Mouse (Mus musculus) C2C12 (cell line): Measurements from ENCODE around the gene Zc3h12a. TPM values are rescaled to one million over a fixed set of nuclear protein-coding genes. Genes with fewer than 3 reads are reported as not detected.

Experiments
- H3K27me3 ChIP-seq: one replicate; pipeline ENCODE4 v1.6.1; 2011; ENCODE audit not compliant: control insufficient read depth, insufficient read depth, insufficient read length
- H3K36me3 ChIP-seq: one replicate; pipeline ENCODE4 v1.6.1; 2011; ENCODE audit not compliant: control insufficient read depth, insufficient read depth
- H3K4me3 ChIP-seq: one replicate; pipeline ENCODE4 v1.5.1; 2011; ENCODE audit warnings: mild to moderate bottlenecking, control low read depth; ENCODE audit not compliant: poor library complexity, insufficient read depth, severe bottlenecking
- H3K79me2 ChIP-seq: one replicate; pipeline ENCODE4 v1.6.1; 2011; ENCODE audit not compliant: control insufficient read depth, insufficient read depth
- H3K79me3 ChIP-seq: one replicate; pipeline ENCODE4 v1.6.1; 2011; ENCODE audit warnings: low read depth, control low read depth
- H3ac ChIP-seq: one replicate; pipeline ENCODE3; 2011; ENCODE audit warnings: low read depth; ENCODE audit not compliant: control insufficient read depth, insufficient read length
- CEBPB ChIP-seq: IDR thresholded peaks from one replicate; pipeline ENCODE4 v1.6.1; 2011; ENCODE audit warnings: low read depth, mild to moderate bottlenecking, control low read depth, moderate library complexity
- CTCF ChIP-seq: IDR thresholded peaks from one replicate; pipeline ENCODE4 v1.5.1; 2011; ENCODE audit not compliant: control insufficient read depth, insufficient read depth, insufficient read length
- FOSL1 ChIP-seq: IDR thresholded peaks from one replicate; pipeline ENCODE4 v1.8.0; 2011; ENCODE audit warnings: mild to moderate bottlenecking, low read length; ENCODE audit not compliant: poor library complexity, insufficient read depth, severe bottlenecking
- MAX ChIP-seq: IDR thresholded peaks from one replicate; pipeline ENCODE4 v1.6.1; 2011; ENCODE audit warnings: mild to moderate bottlenecking, control low read depth
- MYOD1 ChIP-seq: IDR thresholded peaks from one replicate; pipeline ENCODE4 v1.6.1; 2011; ENCODE audit warnings: low read depth; ENCODE audit not compliant: control insufficient read depth, insufficient read length
- MYOG ChIP-seq: IDR thresholded peaks from one replicate; pipeline ENCODE4 v1.6.1; 2011; ENCODE audit not compliant: control insufficient read depth, insufficient read length; ENCODE audit errors: extremely low read depth
- USF1 ChIP-seq: IDR thresholded peaks from one replicate; pipeline ENCODE4 v1.6.1; 2011; ENCODE audit warnings: low read depth, mild to moderate bottlenecking, control low read depth, moderate library complexity
- long read RNA-seq, 2 experiments: library from polyadenylated mRNA; unstranded; transcript quantifications; one replicate each; pipeline ENCODE4 v2.0.0; 2019 to 2020
- polyA plus RNA-seq: library from polyadenylated mRNA; unstranded; fragments of >200 nt; fragmentation: generic; extraction: Trizol; gene quantifications from one replicate; pipeline ENCODE4 v1.2.1, GENCODE M21; 2012; ENCODE audit warnings: missing spikeins

Gene Zc3h12a
- 6.7 TPM for polyA plus RNA-seq
- long read RNA-seq, experiment 1, partial matches to known transcripts = 1 of 1 reads
- long read RNA-seq, experiment 1, other reads (novel, unspliced or antisense) = 0 of 1 reads
- long read RNA-seq, experiment 2, partial matches to known transcripts = 0 of 3 reads
- long read RNA-seq, experiment 2, other reads (novel, unspliced or antisense) = 0 of 3 reads

GRCm38 (mm10) chr4:125127305-125128084, at the start of gene Zc3h12a:
Gene Zc3h12a (minus strand): TSS chr4:125127840.
- TF ChIP-seq MAX (no peak), USF1 (no peak), MYOG (no peak), MYOD1 (no peak), CEBPB (no peak), FOSL1 (no peak), CTCF (no peak)
- H3K4me3 ChIP-seq = peak within 1 kb of the TSS; percentile 72
- H3K36me3 ChIP-seq = peaks cover 14% of the 10 kb centered on the region
- H3K79me2 ChIP-seq = peaks cover 42% of the 10 kb centered on the region
- peaks cover 31% of the 10 kb centered on the region for H3K79me3 ChIP-seq
- peak within 1 kb of the TSS; percentile 91 for H3ac ChIP-seq
- no peaks in the 10 kb centered on the region for H3K27me3 ChIP-seq

- Histone ChIP-seq H3ac (no peak overlapping the region), H3K27me3 (no peaks in the 10 kb centered on the region), H3K36me3 (no peaks in the 10 kb centered on the region), H3K4me3 (no peak overlapping the region), H3K79me2 (no peaks in the 10 kb centered on the region), H3K79me3 (no peaks in the 10 kb centered on the region)
- no peak for TF ChIP-seq CEBPB
- TF ChIP-seq MAX = no peak
- no peak for TF ChIP-seq FOSL1
- TF ChIP-seq USF1 = no peak
- TF ChIP-seq MYOG = no peak
- peak; percentile 98 for TF ChIP-seq MYOD1
- no peak for TF ChIP-seq CTCF
Observed at GRCm38 (mm10) chr4:125176639-125177165, 49.1 kb upstream of the Zc3h12a start.

- Histone ChIP-seq H3K79me3 (no peaks in the 10 kb centered on the region), H3ac (no peak overlapping the region), H3K4me3 (no peak overlapping the region), H3K27me3 (no peaks in the 10 kb centered on the region), H3K36me3 (no peaks in the 10 kb centered on the region), H3K79me2 (no peaks in the 10 kb centered on the region)
- no peak for TF ChIP-seq MAX
- no peak for TF ChIP-seq CTCF
- TF ChIP-seq FOSL1 = no peak
- TF ChIP-seq MYOG = no peak
- TF ChIP-seq USF1 = no peak
- no peak for TF ChIP-seq CEBPB
- no peak for TF ChIP-seq MYOD1
Observed at GRCm38 (mm10) chr4:125176190-125176589, 48.5 kb upstream of the Zc3h12a start.

DNA sequence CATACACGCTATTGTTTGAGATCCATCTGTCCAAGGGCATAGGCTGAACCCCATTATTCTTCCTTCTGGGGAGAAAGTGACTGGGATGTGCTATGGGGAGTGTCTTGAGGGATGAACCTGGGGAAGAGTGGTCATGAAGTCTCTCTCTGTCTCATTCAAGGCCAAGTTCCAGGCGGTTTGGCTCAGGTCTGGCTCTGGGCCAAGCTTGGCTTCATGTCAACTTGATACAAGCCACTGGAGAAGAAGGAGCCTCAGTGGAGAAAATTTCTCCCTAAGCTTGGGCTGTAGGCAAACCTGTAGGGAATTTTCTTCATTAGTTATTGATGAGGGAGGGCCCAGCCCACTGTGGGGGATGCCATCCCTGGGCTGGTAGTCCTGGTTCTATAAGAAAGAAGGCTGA, 48.0 kb upstream of the Zc3h12a start:
- no peak for TF ChIP-seq FOSL1
- TF ChIP-seq CTCF = no peak
- no peak for TF ChIP-seq MYOG
- TF ChIP-seq CEBPB = no peak
- no peak for TF ChIP-seq MAX
- TF ChIP-seq MYOD1 = no peak
- no peak for TF ChIP-seq USF1
- H3K4me3 ChIP-seq = no peak overlapping the region
- H3K27me3 ChIP-seq = no peaks in the 10 kb centered on the region
- H3K79me2 ChIP-seq = no peaks in the 10 kb centered on the region
- H3K79me3 ChIP-seq = no peaks in the 10 kb centered on the region
- H3K36me3 ChIP-seq = no peaks in the 10 kb centered on the region
- no peak overlapping the region for H3ac ChIP-seq

DNA sequence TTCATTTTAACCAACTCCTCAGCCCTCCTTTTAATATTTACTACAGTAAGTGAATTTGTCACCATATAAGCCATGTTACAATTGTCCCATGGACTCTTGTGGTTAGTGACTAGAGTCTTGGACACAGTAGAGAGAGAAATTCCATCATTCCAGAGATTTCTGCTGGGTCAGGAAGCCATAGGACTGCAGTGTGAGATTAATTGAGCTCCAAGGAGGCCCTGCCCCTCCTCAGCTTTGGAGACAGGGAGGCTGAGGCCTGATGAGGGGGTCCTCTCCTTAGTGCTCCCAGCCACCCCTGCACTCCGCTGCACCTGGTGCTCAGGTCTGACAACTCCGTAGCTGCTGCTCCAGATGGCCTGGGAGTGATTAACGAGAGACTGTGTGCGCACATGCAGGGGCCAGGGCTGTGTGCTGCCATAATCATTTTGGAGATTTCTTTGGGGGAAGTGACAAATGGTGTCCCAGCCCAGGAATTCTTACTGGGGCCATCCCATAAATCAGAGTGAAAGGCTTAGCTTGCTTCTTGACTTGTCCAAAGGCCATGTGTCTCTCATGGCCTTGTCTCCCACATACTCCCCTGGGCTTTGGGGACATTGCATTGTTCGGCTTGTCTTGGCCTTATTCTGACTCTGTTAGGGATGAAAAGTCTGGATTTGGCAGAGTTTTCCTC, 47.0 kb upstream of the Zc3h12a start:
- TF ChIP-seq CTCF (no peak), MAX (no peak), CEBPB (no peak), MYOG (no peak), FOSL1 (no peak), MYOD1 (no peak), USF1 (no peak)
- H3K27me3 ChIP-seq = no peaks in the 10 kb centered on the region
- H3ac ChIP-seq = no peak overlapping the region
- H3K79me2 ChIP-seq = no peaks in the 10 kb centered on the region
- H3K36me3 ChIP-seq = no peaks in the 10 kb centered on the region
- no peaks in the 10 kb centered on the region for H3K79me3 ChIP-seq
- no peak overlapping the region for H3K4me3 ChIP-seq
